Mouse (Mus musculus): Measurements from ENCODE around the gene Abhd6. TPM values are rescaled to one million over a fixed set of nuclear protein-coding genes. Genes with fewer than 3 reads are reported as not detected.

Gene Abhd6
- polyA plus RNA-seq, 1 experiment from 2014 or later = 25.6 TPM

DNA sequence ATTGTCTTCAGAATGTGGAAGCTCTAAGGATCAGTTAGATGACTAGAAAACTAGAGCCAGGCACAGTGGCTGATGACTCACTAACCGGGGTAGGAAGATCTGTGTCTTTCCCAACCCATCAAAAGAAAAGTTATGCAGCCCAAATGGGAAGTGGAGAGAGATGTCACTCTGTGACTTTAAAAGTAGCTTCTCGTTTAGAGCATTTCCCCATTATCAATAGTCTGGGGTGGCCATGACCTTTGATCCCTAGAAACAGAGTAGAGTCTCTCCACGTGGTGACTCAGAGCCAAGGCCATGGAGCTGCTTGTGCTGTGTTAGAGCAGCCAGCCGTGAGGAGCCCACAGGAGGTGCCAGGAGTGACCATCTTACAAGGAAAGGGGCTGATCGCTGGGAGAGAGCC, 90.7 kb downstream of the Abhd6 start:
- peaks cover 8% of the 10 kb centered on the region; the same call in 1 of the 2 replicates for H3K4me1 ChIP-seq (ENCODE audit: control insufficient read depth, insufficient read depth, low read length)
- no peak overlapping the region for H3K4me2 ChIP-seq (replicated peaks; ENCODE audit: low read depth, low read length)
- no peaks in the 10 kb centered on the region for H3K27me3 ChIP-seq (ENCODE audit: control insufficient read depth, insufficient read depth, low read length)
- H3K4me3 ChIP-seq (ENCODE audit: low read depth, low read length) = no peak overlapping the region
- H3K36me3 ChIP-seq (ENCODE audit: control insufficient read depth, insufficient read depth, low read length) = peaks cover 20% of the 10 kb centered on the region
- no peaks in the 10 kb centered on the region for H3K9me3 ChIP-seq (ENCODE audit: control insufficient read depth, low read depth, low read length)
- no peak for ATAC-seq (ENCODE audit: insufficient number of reproducible peaks, insufficient read depth, low FRiP score, low read depth)
- no peak overlapping the region for H3K9ac ChIP-seq (replicated peaks; ENCODE audit: low read depth, low read length)
- WGBS = 59% methylated on average over 5 of the region's 5 CpGs
- no peak overlapping the region for H3K27ac ChIP-seq (ENCODE audit: low read length)

DNA sequence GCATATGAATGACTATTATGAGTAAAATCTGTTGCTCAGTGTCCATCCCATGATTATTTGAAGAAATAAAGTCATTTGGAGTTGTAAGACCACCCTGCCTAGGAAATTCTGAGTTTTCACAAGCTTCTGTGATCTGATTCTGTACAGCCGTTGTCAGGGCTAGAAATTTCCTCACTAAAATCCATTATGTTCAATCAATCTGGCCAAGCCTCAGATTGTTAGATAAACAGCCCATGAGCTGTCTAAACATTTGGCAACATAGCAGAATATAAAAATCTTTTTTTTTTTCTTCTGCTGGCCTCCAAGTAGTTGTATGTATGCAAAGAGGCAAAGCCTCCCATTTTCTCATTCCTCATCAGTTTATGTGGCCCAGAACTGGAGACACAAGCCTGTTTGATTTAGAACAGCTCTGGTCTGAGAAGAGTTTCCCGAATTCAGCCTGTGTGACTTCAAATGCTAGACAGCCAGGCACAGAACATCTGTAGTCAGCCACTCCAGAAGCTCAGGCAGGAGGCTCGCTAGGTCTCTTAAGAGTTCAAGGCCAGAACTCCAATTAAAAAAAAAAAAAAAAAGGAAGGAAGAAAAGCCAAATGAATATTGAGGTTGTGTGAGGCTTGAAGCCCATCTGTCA, 92.3 kb downstream of the Abhd6 start:
- Histone ChIP-seq H3K4me3 (ENCODE audit: low read depth, low read length) (no peak overlapping the region), H3K4me2 (replicated peaks; ENCODE audit: low read depth, low read length) (no peak overlapping the region), H3K36me3 (ENCODE audit: control insufficient read depth, insufficient read depth, low read length) (peaks cover 11% of the 10 kb centered on the region; the same call in 1 of the 2 replicates), H3K4me1 (ENCODE audit: control insufficient read depth, insufficient read depth, low read length) (peaks cover 8% of the 10 kb centered on the region; the same call in 1 of the 2 replicates), H3K27me3 (ENCODE audit: control insufficient read depth, insufficient read depth, low read length) (no peaks in the 10 kb centered on the region), H3K9ac (replicated peaks; ENCODE audit: low read depth, low read length) (no peak overlapping the region), H3K27ac (ENCODE audit: low read length) (peak overlapping the region; percentile 84; the same call in 1 of the 2 replicates), H3K9me3 (ENCODE audit: control insufficient read depth, low read depth, low read length) (no peaks in the 10 kb centered on the region)
- no peak for ATAC-seq (ENCODE audit: insufficient number of reproducible peaks, insufficient read depth, low FRiP score, low read depth)
- WGBS = 23% methylated on average over 3 of the region's 3 CpGs

DNA sequence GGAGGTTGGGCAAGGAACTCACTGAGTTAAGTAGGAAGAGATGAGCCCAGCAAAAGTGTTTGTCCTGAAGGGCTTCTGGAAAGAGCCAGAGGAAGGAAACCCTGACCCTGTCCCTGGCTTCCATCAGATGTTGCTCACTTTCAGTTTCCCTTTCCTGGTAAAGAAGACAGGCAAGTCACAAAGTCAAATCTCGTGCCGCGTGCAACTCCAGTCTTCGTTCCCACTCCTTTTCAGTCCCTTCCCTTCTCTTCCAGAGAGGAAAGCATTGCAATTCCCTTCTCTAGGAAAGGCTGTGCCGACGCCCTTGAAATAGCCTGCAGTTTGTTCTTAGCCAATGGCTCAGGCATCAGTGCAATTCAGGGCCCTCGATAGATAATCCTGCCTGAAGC, 92.9 kb downstream of the Abhd6 start:
- no peak overlapping the region for H3K4me3 ChIP-seq (ENCODE audit: low read depth, low read length)
- H3K9me3 ChIP-seq (ENCODE audit: control insufficient read depth, low read depth, low read length) = no peaks in the 10 kb centered on the region
- 41% methylated on average over 7 of the region's 7 CpGs for WGBS
- H3K36me3 ChIP-seq (ENCODE audit: control insufficient read depth, insufficient read depth, low read length) = 0 out of 2 replicates have a peak, but pooled peaks cover 6% of the 10 kb centered on the region
- ATAC-seq (ENCODE audit: insufficient number of reproducible peaks, insufficient read depth, low FRiP score, low read depth) = no peak
- peak overlapping the region; percentile 84 for H3K27ac ChIP-seq (ENCODE audit: low read length)
- H3K4me1 ChIP-seq (ENCODE audit: control insufficient read depth, insufficient read depth, low read length) = peaks cover 8% of the 10 kb centered on the region; the same call in 1 of the 2 replicates
- H3K4me2 ChIP-seq (replicated peaks; ENCODE audit: low read depth, low read length) = no peak overlapping the region
- H3K27me3 ChIP-seq (ENCODE audit: control insufficient read depth, insufficient read depth, low read length) = no peaks in the 10 kb centered on the region
- H3K9ac ChIP-seq (replicated peaks; ENCODE audit: low read depth, low read length) = no peak overlapping the region

DNA sequence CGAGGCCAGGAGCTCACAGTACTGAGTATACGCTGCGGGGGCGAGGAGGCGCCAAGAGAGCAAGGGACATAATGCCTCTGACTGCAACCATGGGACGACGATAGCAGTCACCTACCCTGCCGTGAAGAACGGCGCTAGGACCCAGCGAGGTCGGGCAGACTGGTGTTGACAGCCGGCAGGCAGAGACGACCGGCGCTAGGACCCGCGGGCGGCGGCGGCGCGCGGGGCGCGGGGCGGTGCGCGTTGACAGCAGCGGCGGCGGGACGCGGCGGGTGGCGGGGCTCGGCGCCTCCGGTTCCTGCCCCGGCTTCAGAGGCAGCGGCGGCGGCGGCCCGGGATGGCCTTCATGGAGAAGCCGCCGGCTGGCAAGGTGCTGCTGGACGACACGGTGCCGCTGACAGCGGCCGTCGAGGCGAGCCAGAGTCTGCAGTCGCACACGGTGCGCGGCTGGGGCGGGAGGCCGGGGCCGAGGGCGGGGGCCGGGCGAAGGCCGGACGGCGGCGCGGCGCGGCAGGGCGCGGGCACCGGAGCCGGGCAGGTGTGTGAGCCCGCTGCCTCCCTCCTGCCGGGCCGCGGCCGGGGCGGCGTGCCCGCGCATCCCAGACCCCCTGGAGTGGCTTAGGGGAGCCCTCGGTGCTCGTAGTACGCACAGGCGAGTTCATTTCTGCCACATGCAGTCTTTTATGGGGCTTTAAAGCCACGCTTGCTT, 95.4 kb downstream of the Abhd6 start, which contains the start of gene Pxk:
Pxk (plus strand) TSS at position 234 of the 709 bp plus-strand sequence.
- Histone ChIP-seq H3K27me3 (ENCODE audit: control insufficient read depth, insufficient read depth, low read length) (no peaks in the 10 kb centered on the region), H3K9me3 (ENCODE audit: control insufficient read depth, low read depth, low read length) (no peaks in the 10 kb centered on the region), H3K4me1 (ENCODE audit: control insufficient read depth, insufficient read depth, low read length) (peaks cover 8% of the 10 kb centered on the region; the same call in 1 of the 2 replicates), H3K9ac (replicated peaks; ENCODE audit: low read depth, low read length) (peak within 1 kb of the TSS; percentile 71), H3K27ac (ENCODE audit: low read length) (no peak within 1 kb of the TSS), H3K4me2 (replicated peaks; ENCODE audit: low read depth, low read length) (peak within 1 kb of the TSS; percentile 70), H3K4me3 (ENCODE audit: low read depth, low read length) (peak within 1 kb of the TSS; percentile 75), H3K36me3 (ENCODE audit: control insufficient read depth, insufficient read depth, low read length) (no peaks in the 10 kb centered on the region)
- ATAC-seq (ENCODE audit: insufficient number of reproducible peaks, insufficient read depth, low FRiP score, low read depth) = peak; percentile 89
- WGBS = under 1% methylated on average over 69 of the region's 89 CpGs

DNA sequence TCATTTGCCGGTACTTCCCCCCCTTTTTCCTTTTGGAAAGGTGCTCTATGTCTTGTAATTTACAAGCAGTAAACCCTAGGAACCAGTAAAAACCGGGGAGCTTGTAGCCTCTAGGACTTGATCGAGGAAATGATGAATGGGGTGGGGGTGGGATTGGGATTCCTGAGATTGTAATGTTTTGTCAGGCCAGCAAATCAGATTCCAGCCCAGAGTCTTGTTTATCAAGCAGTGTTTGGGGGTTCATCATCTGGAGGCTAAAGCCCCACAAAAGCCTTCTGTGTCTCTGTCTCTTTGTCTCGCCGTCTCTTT, 95.9 kb downstream of the Abhd6 start:
- no peaks in the 10 kb centered on the region for H3K9me3 ChIP-seq (ENCODE audit: control insufficient read depth, low read depth, low read length)
- under 1% methylated on average over 5 of the region's 5 CpGs for WGBS
- peak overlapping the region; percentile 71 for H3K9ac ChIP-seq (replicated peaks; ENCODE audit: low read depth, low read length)
- ATAC-seq (ENCODE audit: insufficient number of reproducible peaks, insufficient read depth, low FRiP score, low read depth) = no peak
- H3K4me3 ChIP-seq (ENCODE audit: low read depth, low read length) = peak overlapping the region; percentile 75
- H3K27me3 ChIP-seq (ENCODE audit: control insufficient read depth, insufficient read depth, low read length) = no peaks in the 10 kb centered on the region
- no peak overlapping the region for H3K27ac ChIP-seq (ENCODE audit: low read length)
- peaks cover 8% of the 10 kb centered on the region; the same call in 1 of the 2 replicates for H3K4me1 ChIP-seq (ENCODE audit: control insufficient read depth, insufficient read depth, low read length)
- no peaks in the 10 kb centered on the region for H3K36me3 ChIP-seq (ENCODE audit: control insufficient read depth, insufficient read depth, low read length)
- peak overlapping the region; percentile 70 for H3K4me2 ChIP-seq (replicated peaks; ENCODE audit: low read depth, low read length)

DNA sequence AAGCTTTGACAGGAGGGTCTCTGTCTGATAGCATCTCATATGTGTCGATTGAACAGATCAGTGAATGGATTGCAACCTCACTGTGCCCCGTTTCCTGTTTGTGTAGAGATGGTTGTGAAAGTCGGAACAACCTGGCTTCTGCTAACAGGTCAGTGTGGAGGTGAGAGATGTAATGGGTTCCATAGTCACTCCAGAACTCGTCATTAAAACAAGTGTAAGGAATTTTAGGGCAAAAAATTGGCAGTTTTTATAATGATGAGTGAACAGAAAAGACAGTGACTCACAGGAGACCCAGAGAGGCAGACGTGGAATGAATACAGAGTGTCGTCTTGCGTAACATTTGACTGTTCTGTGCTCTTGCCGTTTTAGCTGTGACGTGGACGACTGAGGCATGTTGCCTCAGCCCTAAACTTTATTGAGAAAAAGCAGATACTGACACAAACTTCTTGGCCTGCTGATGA, 96.9 kb downstream of the Abhd6 start:
- Histone ChIP-seq H3K27ac (ENCODE audit: low read length) (no peak overlapping the region), H3K4me1 (ENCODE audit: control insufficient read depth, insufficient read depth, low read length) (peaks cover 8% of the 10 kb centered on the region; the same call in 1 of the 2 replicates), H3K4me2 (replicated peaks; ENCODE audit: low read depth, low read length) (peak overlapping the region; percentile 70), H3K9me3 (ENCODE audit: control insufficient read depth, low read depth, low read length) (no peaks in the 10 kb centered on the region), H3K27me3 (ENCODE audit: control insufficient read depth, insufficient read depth, low read length) (no peaks in the 10 kb centered on the region), H3K9ac (replicated peaks; ENCODE audit: low read depth, low read length) (no peak overlapping the region), H3K4me3 (ENCODE audit: low read depth, low read length) (0 out of 2 replicates have a peak overlapping the region, but pooled peaks have one; percentile 75), H3K36me3 (ENCODE audit: control insufficient read depth, insufficient read depth, low read length) (no peaks in the 10 kb centered on the region)
- WGBS = 43% methylated on average over 10 of the region's 10 CpGs
- ATAC-seq (ENCODE audit: insufficient number of reproducible peaks, insufficient read depth, low FRiP score, low read depth) = no peak

DNA sequence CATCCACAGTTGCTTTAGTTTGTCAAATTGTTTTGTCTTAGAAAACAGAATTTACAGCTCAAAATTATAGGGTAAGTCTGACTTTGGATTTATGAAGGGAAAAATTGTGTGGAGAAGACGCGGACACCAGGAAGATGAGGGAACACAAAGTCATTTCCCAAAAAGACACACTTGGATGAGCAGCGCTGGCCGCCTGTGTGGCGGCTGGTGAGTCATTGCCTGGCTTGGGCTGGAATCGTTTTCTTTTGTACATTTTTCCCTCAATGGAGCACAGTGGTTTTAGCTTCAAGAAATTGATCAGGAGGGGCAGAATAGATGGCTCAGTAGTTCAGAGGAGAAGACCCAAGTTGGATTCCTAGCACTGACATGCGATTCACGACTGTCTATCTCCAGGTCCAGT, 99.2 kb downstream of the Abhd6 start:
- H3K9ac ChIP-seq (replicated peaks; ENCODE audit: low read depth, low read length) = no peak overlapping the region
- WGBS = 87% methylated on average over 8 of the region's 8 CpGs
- H3K9me3 ChIP-seq (ENCODE audit: control insufficient read depth, low read depth, low read length) = no peaks in the 10 kb centered on the region
- H3K27ac ChIP-seq (ENCODE audit: low read length) = no peak overlapping the region
- no peaks in the 10 kb centered on the region for H3K36me3 ChIP-seq (ENCODE audit: control insufficient read depth, insufficient read depth, low read length)
- ATAC-seq (ENCODE audit: insufficient number of reproducible peaks, insufficient read depth, low FRiP score, low read depth) = no peak
- H3K4me2 ChIP-seq (replicated peaks; ENCODE audit: low read depth, low read length) = no peak overlapping the region
- H3K4me1 ChIP-seq (ENCODE audit: control insufficient read depth, insufficient read depth, low read length) = no peaks in the 10 kb centered on the region; the same call in 1 of the 2 replicates
- H3K27me3 ChIP-seq (ENCODE audit: control insufficient read depth, insufficient read depth, low read length) = no peaks in the 10 kb centered on the region
- H3K4me3 ChIP-seq (ENCODE audit: low read depth, low read length) = no peak overlapping the region

DNA sequence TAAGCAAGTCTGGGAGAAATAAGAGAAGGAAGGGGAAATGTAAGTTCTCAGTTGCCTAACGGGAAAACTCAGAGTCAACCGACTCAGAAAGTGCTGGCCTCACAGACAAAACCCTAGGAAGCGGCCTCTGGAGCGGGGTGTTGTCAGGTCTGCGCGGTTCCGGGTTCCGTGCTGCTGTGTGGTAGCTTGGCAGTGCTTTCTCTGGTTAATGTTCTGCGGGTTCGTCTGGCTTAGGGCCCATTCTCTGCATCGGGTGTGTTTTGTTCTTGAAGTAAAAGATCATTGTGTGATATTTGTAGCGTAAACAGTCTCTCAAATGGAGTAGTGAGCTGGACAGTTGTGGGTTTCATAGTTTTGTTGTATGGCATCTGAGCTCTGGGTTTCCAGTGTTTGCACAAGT, 100.0 kb downstream of the Abhd6 start:
- 63% methylated on average over 12 of the region's 12 CpGs for WGBS
- no peak for ATAC-seq (ENCODE audit: insufficient number of reproducible peaks, insufficient read depth, low FRiP score, low read depth)

More for the DNA sequence above, 100.0 kb downstream of the Abhd6 start:
- Histone ChIP-seq H3K9me3 (ENCODE audit: control insufficient read depth, low read depth, low read length) (no peaks in the 10 kb centered on the region), H3K4me2 (replicated peaks; ENCODE audit: low read depth, low read length) (no peak overlapping the region), H3K36me3 (ENCODE audit: control insufficient read depth, insufficient read depth, low read length) (no peaks in the 10 kb centered on the region), H3K27me3 (ENCODE audit: control insufficient read depth, insufficient read depth, low read length) (no peaks in the 10 kb centered on the region), H3K4me1 (ENCODE audit: control insufficient read depth, insufficient read depth, low read length) (no peaks in the 10 kb centered on the region; the same call in 1 of the 2 replicates), H3K9ac (replicated peaks; ENCODE audit: low read depth, low read length) (no peak overlapping the region), H3K4me3 (ENCODE audit: low read depth, low read length) (no peak overlapping the region), H3K27ac (ENCODE audit: low read length) (0 out of 2 replicates have a peak overlapping the region, but pooled peaks have one; percentile 22)
